Mouse (Mus musculus): ENCODE measurements around the gene Pif1. TPM values are rescaled to one million over a fixed set of nuclear protein-coding genes. Genes with fewer than 3 reads are reported as not detected.

The Pif1 gene
- total and polyA plus RNA-seq, 3 experiments: 14.9 to 15.5 TPM; not detected in 1

DNA sequence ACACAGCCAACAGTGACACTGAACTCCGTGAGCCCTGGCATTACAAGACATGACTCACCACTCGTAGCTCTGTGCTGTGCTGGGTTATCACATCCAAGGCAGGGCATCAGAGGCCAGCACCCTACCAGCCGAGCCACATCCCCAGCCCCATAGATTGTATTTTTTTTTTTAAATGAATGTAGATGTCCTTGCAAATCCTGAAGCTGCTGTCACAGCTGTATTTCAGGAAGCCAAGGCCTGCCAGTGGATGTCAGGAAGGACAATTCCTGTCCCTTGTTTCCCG is 40.6 kb upstream of the Pif1 start:
- Histone ChIP-seq H3K4me3 (ENCODE audit: control insufficient read depth in 1 of 2, insufficient read depth in 1 of 2, low read depth in 2 of 2, low read length in 2 of 2) (0 out of 4 replicates have a peak overlapping the region, but pooled peaks of 1 of the 2 experiments have one; percentile 7), H3K79me2 (ENCODE audit: control insufficient read depth, insufficient read depth, low read length, poor library complexity) (no peaks in the 10 kb centered on the region), H3K9me3 (replicated peaks; ENCODE audit: insufficient read depth, low read length) (no peaks in the 10 kb centered on the region), H3K4me1 (ENCODE audit: control insufficient read depth in 1 of 2, insufficient read depth in 2 of 2, low read length in 2 of 2) (peaks cover 16 to 42% of the 10 kb centered on the region in 2 experiments), H3K36me3 (ENCODE audit: control insufficient read depth in 1 of 2, insufficient read depth in 2 of 2, low read length in 2 of 2) (peaks cover 0 to 35% of the 10 kb centered on the region in 2 experiments; a peak in 2 of 4 replicates), H3K27me3 (ENCODE audit: control insufficient read depth in 1 of 2, insufficient read depth in 2 of 2, low read length in 2 of 2) (no peaks in the 10 kb centered on the region), H3K9ac (ENCODE audit: control insufficient read depth, low read depth, low read length, poor library complexity, severe bottlenecking) (peak overlapping the region; percentile 38), H3K27ac (ENCODE audit: control insufficient read depth, low read depth, low read length) (peak overlapping the region; percentile 61)
- TF ChIP-seq JUND (IDR thresholded peaks at IDR 0.05; ENCODE audit: low read depth, low read length) (0 out of 2 replicates have a peak, but pooled peaks have one; percentile 14), NRF1 (IDR thresholded peaks at IDR 0.05; ENCODE audit: insufficient read depth, low read depth, low read length, poor library complexity, severe bottlenecking) (no peak), TAL1 (IDR thresholded peaks at IDR 0.05; ENCODE audit: low read length) (peak; percentile 58), MYB (IDR thresholded peaks at IDR 0.05; ENCODE audit: low read depth, low read length) (no peak), ZKSCAN1 (IDR thresholded peaks at IDR 0.05; ENCODE audit: low read depth, low read length) (no peak), ETS1 (IDR thresholded peaks at IDR 0.05; ENCODE audit: low read depth, low read length) (peak; percentile 41; the same call in 1 of the 2 replicates)
- peak; percentile 77 for DNase-seq (ENCODE audit: low read depth, low spot score)

DNA sequence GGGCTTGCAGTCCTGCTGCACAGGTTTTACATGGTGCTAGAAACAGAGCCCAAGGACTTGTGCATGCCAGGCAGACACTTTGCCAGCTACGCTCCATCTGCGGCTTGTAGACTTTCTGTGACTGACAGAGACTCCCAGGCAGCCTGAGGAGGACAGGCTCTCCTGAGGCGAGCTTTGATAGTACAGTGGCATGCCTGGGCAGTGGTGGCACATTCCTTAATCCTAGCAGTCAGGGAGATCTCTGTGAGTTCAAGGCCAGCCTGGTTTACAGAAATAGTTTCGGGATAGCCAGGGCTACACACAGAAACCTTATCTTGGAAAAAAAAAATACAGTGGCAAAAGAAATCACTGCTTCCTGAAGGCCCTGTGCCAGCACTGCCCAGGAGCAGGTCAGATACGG is 39.8 kb upstream of the Pif1 start:
- no peaks in the 10 kb centered on the region for H3K79me2 ChIP-seq (ENCODE audit: control insufficient read depth, insufficient read depth, low read length, poor library complexity)
- H3K4me3 ChIP-seq (ENCODE audit: control insufficient read depth in 1 of 2, insufficient read depth in 1 of 2, low read depth in 2 of 2, low read length in 2 of 2): no peak overlapping the region
- no peaks in the 10 kb centered on the region for H3K27me3 ChIP-seq (ENCODE audit: control insufficient read depth in 1 of 2, insufficient read depth in 2 of 2, low read length in 2 of 2)
- H3K4me1 ChIP-seq (ENCODE audit: control insufficient read depth in 1 of 2, insufficient read depth in 2 of 2, low read length in 2 of 2): peaks cover 17 to 50% of the 10 kb centered on the region in 2 experiments
- peaks cover 0 to 41% of the 10 kb centered on the region in 2 experiments; a peak in 2 of 4 replicates for H3K36me3 ChIP-seq (ENCODE audit: control insufficient read depth in 1 of 2, insufficient read depth in 2 of 2, low read length in 2 of 2)
- no peak overlapping the region for H3K27ac ChIP-seq (ENCODE audit: control insufficient read depth, low read depth, low read length)
- no peak for DNase-seq (ENCODE audit: low read depth, low spot score)
- TF ChIP-seq CTCF (IDR thresholded peaks at IDR 0.05 in 2 of 3, conservative IDR thresholded peaks at IDR 0.05 in 1 of 3; ENCODE audit: control insufficient read depth in 1 of 3, insufficient read depth in 1 of 3, low read depth in 2 of 3, low read length in 3 of 3, poor library complexity in 1 of 3, severe bottlenecking in 1 of 3): no peak
- no peak for TF ChIP-seq TCF12 (IDR thresholded peaks at IDR 0.05; ENCODE audit: low read depth, low read length)
- no peaks in the 10 kb centered on the region for H3K9me3 ChIP-seq (replicated peaks; ENCODE audit: insufficient read depth, low read length)
- H3K9ac ChIP-seq (ENCODE audit: control insufficient read depth, low read depth, low read length, poor library complexity, severe bottlenecking): no peak overlapping the region

- Histone ChIP-seq H3K4me1 (ENCODE audit: control insufficient read depth in 1 of 2, insufficient read depth in 2 of 2, low read length in 2 of 2) (peaks cover 17 to 49% of the 10 kb centered on the region in 2 experiments), H3K36me3 (ENCODE audit: control insufficient read depth in 1 of 2, insufficient read depth in 2 of 2, low read length in 2 of 2) (peaks cover 0 to 39% of the 10 kb centered on the region in 2 experiments; a peak in 2 of 4 replicates), H3K9ac (ENCODE audit: control insufficient read depth, low read depth, low read length, poor library complexity, severe bottlenecking) (no peak overlapping the region), H3K27ac (ENCODE audit: control insufficient read depth, low read depth, low read length) (no peak overlapping the region), H3K79me2 (ENCODE audit: control insufficient read depth, insufficient read depth, low read length, poor library complexity) (no peaks in the 10 kb centered on the region), H3K9me3 (replicated peaks; ENCODE audit: insufficient read depth, low read length) (no peaks in the 10 kb centered on the region), H3K4me3 (ENCODE audit: control insufficient read depth in 1 of 2, insufficient read depth in 1 of 2, low read depth in 2 of 2, low read length in 2 of 2) (no peak overlapping the region), H3K27me3 (ENCODE audit: control insufficient read depth in 1 of 2, insufficient read depth in 2 of 2, low read length in 2 of 2) (no peaks in the 10 kb centered on the region)
- DNase-seq (ENCODE audit: low read depth, low spot score): no peak
- TF ChIP-seq NRF1 (IDR thresholded peaks at IDR 0.05; ENCODE audit: insufficient read depth, low read depth, low read length, poor library complexity, severe bottlenecking): no peak
- TF ChIP-seq MYB (IDR thresholded peaks at IDR 0.05; ENCODE audit: low read depth, low read length): no peak
- no peak for TF ChIP-seq JUND (IDR thresholded peaks at IDR 0.05; ENCODE audit: low read depth, low read length)
- no peak for TF ChIP-seq RCOR1 (IDR thresholded peaks at IDR 0.05; ENCODE audit: low read depth, low read length)
- no peak for TF ChIP-seq NELFE (IDR thresholded peaks at IDR 0.05; ENCODE audit: low read depth, low read length)
- TF ChIP-seq TAL1 (IDR thresholded peaks at IDR 0.05; ENCODE audit: low read length): no peak
- no peak for TF ChIP-seq HCFC1 (IDR thresholded peaks at IDR 0.05; ENCODE audit: low read depth, low read length)
- TF ChIP-seq EP300 (IDR thresholded peaks at IDR 0.05; ENCODE audit: low read depth in 1 of 2, low read length in 2 of 2): no peak
- no peak for TF ChIP-seq MEF2A (IDR thresholded peaks at IDR 0.05; ENCODE audit: extremely low read depth, insufficient replicate concordance, low read depth, low read length, poor library complexity, severe bottlenecking)
These were observed 39.1 kb upstream of the Pif1 start for GRCm38 (mm10) chr9:65547844-65548243.

Data from MEL (cell line).